Mouse (Mus musculus): ENCODE measurements around the gene Tmcc1. TPM values are rescaled to one million over a fixed set of nuclear protein-coding genes. Genes with fewer than 3 reads are reported as not detected.
A peak's percentile ranks its signal among the peaks of the same experiment; 100 is the strongest.
"Not testable (repeated sequence)": the region's sequence is repeated elsewhere in the genome, so short reads cannot be mapped to it uniquely, and the experiment has no call there.

The Tmcc1 gene
- 3.9 and 5.3 TPM in 2 replicates for polyA plus RNA-seq (2016; fragmentation: Nextera tagmentation; extraction: Ambion mirVana)

- H3K4me1 ChIP-seq: peaks cover 30% of the 10 kb centered on the region
- ATAC-seq: peak; percentile 96
- H3K4me3 ChIP-seq: peak within 1 kb of the TSS; percentile 84
- H3K27ac ChIP-seq: peak within 1 kb of the TSS; percentile 84
- H3K36me3 ChIP-seq: no peaks in the 10 kb centered on the region
- H3K9me3 ChIP-seq (replicated peaks): no peaks in the 10 kb centered on the region
- H3K27me3 ChIP-seq (replicated peaks): no peaks in the 10 kb centered on the region
- H3K9ac ChIP-seq: peak within 1 kb of the TSS; percentile 90
- 2% methylated on average over 46 of the region's 68 CpGs for WGBS (ENCODE audit: insufficient replicate concordance)
- H3K4me2 ChIP-seq: peak within 1 kb of the TSS; percentile 98
Measured at GRCm38 (mm10) chr6:116193394-116194393, at the start of gene Tmcc1. Tmcc1 (minus strand) TSS chr6:116193486.

GRCm38 (mm10) chr6:116240371-116240770 lies 47.1 kb upstream of the Tmcc1 start:
- WGBS (ENCODE audit: insufficient replicate concordance): 69% methylated on average over 2 of the region's 2 CpGs

GRCm38 (mm10) chr6:116238083-116238482 lies 44.8 kb upstream of the Tmcc1 start:
- no peak for ATAC-seq
- H3K4me3 ChIP-seq: no peak overlapping the region
- no peaks in the 10 kb centered on the region for H3K27me3 ChIP-seq (replicated peaks)
- H3K9ac ChIP-seq: no peak overlapping the region
- peaks cover 63% of the 10 kb centered on the region for H3K36me3 ChIP-seq
- H3K27ac ChIP-seq: no peak overlapping the region
- no peaks in the 10 kb centered on the region for H3K9me3 ChIP-seq (replicated peaks)
- 84% methylated on average over 5 of the region's 5 CpGs for WGBS (ENCODE audit: insufficient replicate concordance)
- H3K4me2 ChIP-seq: no peak overlapping the region
- H3K4me1 ChIP-seq: no peaks in the 10 kb centered on the region

More at GRCm38 (mm10) chr6:116240371-116240770, 47.1 kb upstream of the Tmcc1 start:
- Histone ChIP-seq H3K9ac (no peak overlapping the region), H3K4me2 (no peak overlapping the region), H3K27ac (no peak overlapping the region), H3K36me3 (peaks cover 68% of the 10 kb centered on the region), H3K9me3 (replicated peaks) (no peaks in the 10 kb centered on the region), H3K4me1 (no peaks in the 10 kb centered on the region), H3K27me3 (replicated peaks) (no peaks in the 10 kb centered on the region), H3K4me3 (no peak overlapping the region)
- ATAC-seq: no peak

DNA sequence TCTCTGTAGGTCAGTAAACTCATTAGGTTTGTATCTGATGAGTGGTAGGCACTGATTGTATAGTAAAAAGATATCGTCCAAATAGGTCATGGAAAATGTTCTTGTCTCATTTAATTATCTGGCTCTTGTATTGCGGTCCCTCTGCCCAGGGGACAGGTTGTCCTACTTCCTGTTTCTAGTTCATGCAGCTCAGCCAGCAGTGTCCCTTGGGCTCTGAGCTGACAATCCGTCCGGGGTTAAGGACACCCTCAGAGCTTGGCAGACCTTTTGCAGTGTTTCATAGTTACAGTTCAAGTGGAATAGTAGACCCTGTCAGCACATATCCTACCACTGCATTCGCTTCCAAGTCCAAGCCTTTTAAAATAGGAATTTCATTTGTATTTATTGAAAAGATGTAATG lies 42.0 kb upstream of the Tmcc1 start:
- Histone ChIP-seq H3K9ac (no peak overlapping the region), H3K4me2 (no peak overlapping the region), H3K9me3 (replicated peaks) (no peaks in the 10 kb centered on the region), H3K27ac (no peak overlapping the region), H3K27me3 (replicated peaks) (no peaks in the 10 kb centered on the region), H3K36me3 (peaks cover 68% of the 10 kb centered on the region), H3K4me3 (no peak overlapping the region), H3K4me1 (no peaks in the 10 kb centered on the region)
- ATAC-seq: no peak
- 80% methylated on average over 5 of the region's 5 CpGs for WGBS (ENCODE audit: insufficient replicate concordance)

DNA sequence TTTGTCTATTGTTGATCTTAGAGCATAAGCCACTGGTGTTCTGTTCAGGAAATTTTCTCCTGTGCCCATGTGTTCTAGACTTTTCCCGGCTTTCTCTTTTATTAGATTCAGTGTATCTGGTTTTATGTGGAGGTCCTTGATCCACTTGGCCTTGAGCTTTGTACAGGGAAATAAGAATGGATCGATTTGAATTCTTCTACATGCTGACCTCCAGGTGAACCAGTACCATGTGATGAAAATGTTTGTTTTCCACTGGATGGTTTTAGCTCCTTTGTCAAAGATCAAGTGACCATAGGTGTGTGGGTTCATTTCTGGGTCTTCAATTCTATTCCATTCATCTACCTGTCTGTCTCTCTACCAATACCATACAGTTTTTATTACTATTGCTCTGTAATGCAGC lies 41.5 kb upstream of the Tmcc1 start:
- not testable (repeated sequence) for H3K9me3 ChIP-seq (replicated peaks); H3K4me1 ChIP-seq; H3K27me3 ChIP-seq (replicated peaks); H3K9ac ChIP-seq; ATAC-seq; H3K27ac ChIP-seq; H3K4me2 ChIP-seq; H3K4me3 ChIP-seq
- H3K36me3 ChIP-seq: peaks cover 65% of the 10 kb centered on the region
- WGBS (ENCODE audit: insufficient replicate concordance): 76% methylated on average over 2 of the region's 2 CpGs

DNA sequence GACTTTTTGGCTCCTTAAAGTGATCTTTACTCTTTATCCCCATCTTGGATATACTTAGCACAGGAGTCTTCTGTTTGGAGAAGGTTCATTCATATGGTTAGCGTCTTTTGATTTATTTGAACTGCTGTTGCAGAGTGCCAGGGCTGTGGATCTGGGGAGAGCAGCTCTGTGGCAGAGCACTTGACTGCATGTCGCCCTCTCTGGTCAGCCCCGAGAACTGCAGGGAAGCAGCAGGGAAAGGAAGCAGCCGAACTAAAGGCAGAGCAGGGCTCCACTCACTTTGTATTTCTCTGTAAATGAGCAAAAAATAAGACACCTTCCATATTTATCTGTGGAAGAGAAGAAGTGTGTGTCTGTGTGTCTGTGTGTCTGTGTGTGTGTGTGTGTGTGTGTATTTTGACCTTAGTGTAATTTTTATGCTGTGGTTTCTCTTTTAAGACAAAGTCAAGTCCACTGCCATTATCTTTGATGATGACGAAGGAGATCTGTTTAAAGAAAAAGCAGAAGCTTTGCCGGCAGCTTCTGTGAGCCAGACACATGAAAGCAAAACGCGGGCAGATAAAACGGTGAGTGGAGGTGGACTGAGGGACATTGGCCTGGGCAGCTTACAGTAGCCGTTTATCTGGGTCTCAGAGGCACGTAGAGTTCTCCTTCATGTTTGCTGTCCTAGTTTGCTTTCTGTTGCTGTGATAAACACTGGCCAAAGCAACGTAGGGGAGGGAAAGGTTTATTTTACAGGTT lies 35.7 kb upstream of the Tmcc1 start:
- ATAC-seq: 0 out of 2 replicates have a peak, but pooled peaks have one; percentile 40

DNA sequence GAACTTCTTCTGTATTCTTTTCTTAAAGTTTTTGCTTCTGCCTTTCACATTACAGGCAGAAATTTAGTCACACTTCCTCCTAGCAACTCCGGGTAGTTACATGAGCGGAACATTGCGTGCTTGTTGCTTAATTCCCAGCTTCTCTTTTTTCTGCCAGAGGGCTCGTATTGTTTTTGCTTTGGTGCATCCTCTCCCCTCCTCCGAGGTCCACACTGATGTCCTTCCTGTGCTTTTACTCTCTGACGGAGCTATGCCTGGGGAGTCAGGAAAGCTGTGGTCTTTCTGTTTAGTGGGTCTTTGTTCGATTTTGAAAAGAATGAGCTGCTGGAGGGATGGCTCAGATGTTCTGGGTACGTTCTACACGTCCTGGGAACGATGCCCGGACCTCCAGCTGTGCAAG lies 34.5 kb upstream of the Tmcc1 start:
- Histone ChIP-seq H3K4me2 (no peak overlapping the region), H3K27me3 (replicated peaks) (no peaks in the 10 kb centered on the region), H3K9ac (no peak overlapping the region), H3K9me3 (replicated peaks) (no peaks in the 10 kb centered on the region), H3K4me1 (0 out of 2 replicates have a peak, but pooled peaks cover 6% of the 10 kb centered on the region), H3K4me3 (no peak overlapping the region), H3K36me3 (peaks cover 64% of the 10 kb centered on the region), H3K27ac (no peak overlapping the region)
- 57% methylated on average over 11 of the region's 11 CpGs for WGBS (ENCODE audit: insufficient replicate concordance)
- no peak for ATAC-seq

More for the DNA sequence above, 35.7 kb upstream of the Tmcc1 start:
- peak overlapping the region; percentile 3; the same call in 1 of the 2 replicates for H3K27ac ChIP-seq
- WGBS (ENCODE audit: insufficient replicate concordance): 47% methylated on average over 12 of the region's 12 CpGs
- H3K36me3 ChIP-seq: peaks cover 68% of the 10 kb centered on the region
- H3K4me2 ChIP-seq: peak overlapping the region; percentile 30
- 0 out of 2 replicates have a peak, but pooled peaks cover 6% of the 10 kb centered on the region for H3K4me1 ChIP-seq
- H3K9ac ChIP-seq: no peak overlapping the region
- H3K27me3 ChIP-seq (replicated peaks): no peaks in the 10 kb centered on the region
- H3K4me3 ChIP-seq: no peak overlapping the region
- H3K9me3 ChIP-seq (replicated peaks): no peaks in the 10 kb centered on the region

DNA sequence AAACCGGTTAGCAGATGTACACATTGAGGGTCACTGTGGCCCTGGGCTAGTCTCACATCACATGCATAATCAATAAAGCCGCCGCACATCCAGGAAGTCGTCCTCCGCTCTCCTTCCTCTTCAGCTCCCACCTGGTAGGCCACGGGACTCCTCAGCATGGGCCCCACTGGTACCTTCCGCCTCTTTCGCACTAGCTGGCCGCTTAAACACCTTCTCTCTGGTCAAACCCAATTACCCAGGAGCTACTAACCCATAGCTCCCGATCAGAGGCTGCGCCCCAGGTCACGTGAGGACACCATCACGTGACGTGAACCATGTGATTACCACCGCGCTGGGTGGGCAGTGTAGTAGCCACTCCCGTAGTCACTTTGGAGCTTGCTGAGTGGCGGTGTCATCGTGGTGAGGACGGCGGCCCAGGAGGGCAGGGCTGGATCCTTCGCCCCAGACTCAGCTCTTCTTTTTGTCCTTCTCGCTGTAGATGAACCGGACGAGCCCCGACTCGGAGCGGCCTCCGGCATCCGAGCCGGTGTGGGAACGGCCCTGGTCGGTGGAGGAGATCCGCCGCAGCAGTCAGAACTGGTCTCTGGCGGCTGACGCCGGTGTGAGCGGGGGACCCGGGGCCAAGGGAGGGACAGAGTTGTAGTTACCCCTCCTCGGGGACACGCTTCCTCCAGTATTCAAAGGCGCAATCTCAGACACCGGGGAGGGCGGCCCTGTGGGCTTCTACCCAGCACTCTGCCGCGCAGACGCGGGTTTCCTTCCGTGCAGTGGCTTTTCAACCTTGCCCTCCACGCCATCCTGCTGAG lies 14.6 kb upstream of the Tmcc1 start, which contains the start of gene Washc2:
Gene Washc2 (plus strand): TSS at position 310 of the 806 bp plus-strand sequence.
- under 1% methylated on average over 51 of the region's 51 CpGs for WGBS (ENCODE audit: insufficient replicate concordance)
- H3K27me3 ChIP-seq (replicated peaks): no peaks in the 10 kb centered on the region

DNA sequence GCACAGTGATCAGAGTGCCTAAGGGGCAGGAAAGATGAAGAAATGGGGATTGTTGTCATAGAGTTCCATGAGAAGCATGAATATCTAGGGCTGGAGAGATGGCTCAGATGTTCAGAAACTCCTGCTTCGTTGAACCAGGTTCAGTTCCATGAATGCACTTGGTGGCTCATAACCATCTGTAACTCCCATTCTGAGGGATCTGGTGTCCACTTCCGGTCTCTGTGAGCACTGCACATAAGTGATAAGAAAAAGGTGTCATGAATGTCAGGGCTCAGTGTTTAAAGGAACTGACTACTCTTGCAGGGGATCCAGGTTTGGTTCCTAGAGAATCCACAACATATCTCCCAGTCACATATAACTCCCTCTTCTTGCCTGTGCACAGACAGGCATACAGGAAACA lies 6.4 kb upstream of the Tmcc1 start:
- Histone ChIP-seq H3K9ac (no peak overlapping the region), H3K9me3 (replicated peaks) (no peaks in the 10 kb centered on the region), H3K4me2 (no peak overlapping the region), H3K36me3 (no peaks in the 10 kb centered on the region), H3K4me1 (0 out of 2 replicates have a peak, but pooled peaks cover 3% of the 10 kb centered on the region), H3K27ac (no peak overlapping the region), H3K27me3 (replicated peaks) (0 out of 2 replicates have a peak, but pooled peaks cover 3% of the 10 kb centered on the region), H3K4me3 (no peak overlapping the region)
- no peak for ATAC-seq
- 11% methylated on average over 2 of the region's 2 CpGs for WGBS (ENCODE audit: insufficient replicate concordance)

More for the DNA sequence above, 14.6 kb upstream of the Tmcc1 start, which contains the start of gene Washc2:
- peaks cover 26% of the 10 kb centered on the region for H3K4me1 ChIP-seq
- H3K27ac ChIP-seq: peak within 1 kb of the TSS; percentile 83
- H3K4me2 ChIP-seq: peak within 1 kb of the TSS; percentile 96
- peak within 1 kb of the TSS; percentile 79 for H3K4me3 ChIP-seq
- H3K9ac ChIP-seq: peak within 1 kb of the TSS; percentile 85
- H3K9me3 ChIP-seq (replicated peaks): no peaks in the 10 kb centered on the region
- ATAC-seq: peak; percentile 98
- H3K36me3 ChIP-seq: peaks cover 21% of the 10 kb centered on the region; the same call in 1 of the 2 replicates

GRCm38 (mm10) chr6:116198173-116198572 lies 4.9 kb upstream of the Tmcc1 start:
- Histone ChIP-seq H3K27me3 (replicated peaks) (0 out of 2 replicates have a peak, but pooled peaks cover 3% of the 10 kb centered on the region), H3K4me3 (no peak overlapping the region), H3K4me1 (peaks cover 13% of the 10 kb centered on the region), H3K36me3 (no peaks in the 10 kb centered on the region), H3K27ac (no peak overlapping the region), H3K4me2 (no peak overlapping the region), H3K9me3 (replicated peaks) (no peaks in the 10 kb centered on the region), H3K9ac (no peak overlapping the region)
- 29% methylated on average over 3 of the region's 3 CpGs for WGBS (ENCODE audit: insufficient replicate concordance)
- ATAC-seq: 0 out of 2 replicates have a peak, but pooled peaks have one; percentile 4

DNA sequence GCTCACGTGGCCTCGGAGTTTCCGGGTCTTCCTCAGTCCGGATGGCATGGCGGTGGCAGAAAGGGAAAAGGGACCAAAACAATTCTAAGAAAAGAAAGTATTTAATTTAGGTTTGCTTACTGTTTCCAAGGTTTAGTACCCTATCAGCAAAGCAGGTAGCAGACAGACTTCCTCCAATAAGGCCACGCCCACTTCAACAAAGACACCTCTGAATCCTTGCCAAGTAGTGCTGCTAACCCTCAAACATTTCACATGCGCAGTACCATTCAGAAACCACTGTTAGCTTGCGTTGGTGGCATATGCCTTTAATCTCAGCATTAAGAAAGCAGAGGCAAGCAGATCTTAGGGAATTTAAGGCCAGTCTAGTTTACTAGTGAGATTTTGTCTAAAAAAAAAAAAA lies 2.5 kb upstream of the Tmcc1 start:
- H3K4me3 ChIP-seq: no peak overlapping the region
- no peak overlapping the region for H3K4me2 ChIP-seq
- 63% methylated on average over 8 of the region's 8 CpGs for WGBS (ENCODE audit: insufficient replicate concordance)
- no peak for ATAC-seq
- no peaks in the 10 kb centered on the region for H3K9me3 ChIP-seq (replicated peaks)
- H3K4me1 ChIP-seq: peaks cover 30% of the 10 kb centered on the region
- no peak overlapping the region for H3K9ac ChIP-seq
- H3K27me3 ChIP-seq (replicated peaks): no peaks in the 10 kb centered on the region
- H3K27ac ChIP-seq: no peak overlapping the region
- no peaks in the 10 kb centered on the region for H3K36me3 ChIP-seq

Measured in liver, embryonic 12.5 days (tissue).